Mouse (Mus musculus): ENCODE results near the gene Colgalt2. TPM values are rescaled to one million over a fixed set of nuclear protein-coding genes. Genes with fewer than 3 reads are reported as not detected.

Gene Colgalt2
- polyA plus RNA-seq (2014; fragmentation: Illumina TruSeq; extraction: RNeasy Lipid Tissue Mini Kit (QIAGEN cat#74804); ENCODE audit: low read depth, low replicate concordance) = 1.6 TPM

DNA sequence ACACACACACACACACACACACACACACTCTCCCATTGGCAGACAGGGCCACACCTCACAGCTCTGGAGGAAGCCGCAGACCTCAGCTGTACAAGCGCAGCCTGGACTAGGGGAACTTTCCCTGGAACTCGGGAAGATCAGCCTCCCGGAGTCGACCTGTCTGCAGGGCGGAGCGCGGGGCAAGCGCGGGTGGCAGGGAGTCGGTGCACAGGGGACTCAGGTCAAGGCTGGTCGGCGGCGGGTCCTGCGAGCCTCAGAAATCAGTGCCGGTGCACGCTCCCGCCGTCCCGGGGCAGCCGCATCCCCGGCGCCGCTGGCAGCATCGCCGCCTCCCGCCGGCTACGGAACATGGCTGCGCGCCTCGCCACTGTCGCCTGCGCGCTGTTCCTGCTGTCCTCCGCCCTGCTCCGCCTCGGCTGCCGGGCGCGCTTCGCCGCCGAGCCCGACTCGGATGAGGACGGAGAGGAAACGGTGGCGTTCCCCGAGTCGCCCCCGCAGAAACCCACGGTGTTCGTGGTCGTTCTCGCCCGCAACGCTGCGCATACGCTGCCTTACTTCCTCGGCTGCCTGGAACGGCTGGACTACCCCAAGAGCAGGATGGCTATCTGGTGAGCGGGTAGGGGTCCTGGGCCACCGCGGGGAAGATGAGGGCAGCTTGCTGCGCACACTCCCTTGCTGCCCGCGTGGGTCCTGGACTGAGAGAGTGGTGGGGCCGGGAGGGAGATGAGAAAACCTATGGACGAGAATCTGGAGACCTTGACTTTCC is at the start of gene Colgalt2:
Colgalt2 (plus strand) TSS at position 41 of the 766 bp plus-strand sequence.

DNA sequence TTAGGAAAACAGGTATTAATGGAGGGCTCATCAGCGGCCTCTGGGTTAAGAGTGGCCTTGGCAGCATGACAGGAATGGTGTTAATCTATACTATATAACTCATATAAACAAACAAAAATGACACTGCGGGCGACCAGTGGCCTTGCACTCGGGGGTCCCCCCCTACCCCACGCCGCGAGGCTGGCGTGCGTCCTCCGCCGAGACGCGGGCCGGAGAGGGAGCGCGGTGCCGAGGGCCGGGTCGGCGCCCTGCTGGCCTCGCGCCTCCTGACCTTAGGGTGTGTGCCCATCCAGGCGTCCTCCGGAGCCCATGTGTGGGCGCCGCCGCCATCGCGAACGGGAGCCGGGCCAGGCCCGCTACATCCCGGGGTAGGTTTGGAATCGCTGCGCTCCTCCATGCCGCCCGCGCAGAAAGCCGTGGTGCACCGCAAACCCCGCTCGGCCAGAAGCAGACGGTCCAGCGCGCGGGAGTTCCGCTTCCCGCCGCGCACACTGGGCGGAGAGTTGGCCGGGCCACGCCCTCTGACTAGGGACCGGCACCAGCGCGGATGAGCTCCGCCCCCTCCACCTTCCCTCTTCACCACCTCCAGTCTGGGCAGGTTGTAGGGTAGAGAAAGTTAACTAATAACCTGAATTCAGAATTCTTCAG is 13.3 kb upstream of the Colgalt2 start, which contains the start of gene Tsen15:
Tsen15 (minus strand) TSS at position 501 of the 648 bp plus-strand sequence.

Other genes starting within 250 kb of the Colgalt2 start
- gene Tsen15, start 13.1 kb upstream of the Colgalt2 start, polyA plus RNA-seq (2014; fragmentation: Illumina TruSeq; extraction: RNeasy Lipid Tissue Mini Kit (QIAGEN cat#74804); ENCODE audit: low read depth, low replicate concordance) = 25.1 TPM

Data from sigmoid colon, adult 10 weeks (tissue).